Mouse (Mus musculus): ENCODE data around the gene Pafah2. TPM values are rescaled to one million over a fixed set of nuclear protein-coding genes. Genes with fewer than 3 reads are reported as not detected.
"Not testable (repeated sequence)": the region's sequence is repeated elsewhere in the genome, so short reads cannot be mapped to it uniquely, and the experiment has no call there.

Pafah2 gene
- polyA plus RNA-seq, 2 experiments, result 4.3 to 5.4 TPM

DNA sequence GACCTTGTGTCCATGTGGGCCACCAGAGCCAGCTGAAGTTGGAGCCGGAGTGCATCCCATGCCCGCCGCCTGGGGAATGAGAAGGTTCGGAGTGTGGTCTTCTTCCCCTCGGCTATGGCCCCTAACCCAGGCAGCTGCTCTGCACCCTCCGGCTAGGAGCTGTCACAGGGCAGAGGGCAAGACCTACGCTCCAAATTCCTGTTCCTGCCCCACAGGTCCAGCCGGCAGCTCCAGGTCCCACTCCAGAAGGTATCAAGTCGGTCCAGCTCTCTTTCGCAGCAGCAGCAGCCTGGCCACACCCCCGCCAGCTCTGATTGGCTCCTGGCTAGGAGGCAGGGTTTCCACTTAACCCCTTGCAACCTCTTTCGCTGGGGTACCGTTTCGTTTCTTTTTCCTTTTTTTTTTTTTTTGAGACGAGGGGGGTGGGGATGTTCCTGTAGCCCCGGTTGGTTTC is 23.8 kb upstream of the Pafah2 start:
- no peak for ATAC-seq (ENCODE audit: insufficient read depth)
- Histone ChIP-seq H3K27me3 (ENCODE audit: control insufficient read depth, insufficient read depth, low read length) (peaks cover 26% of the 10 kb centered on the region), H3K36me3 (replicated peaks; ENCODE audit: control insufficient read depth, insufficient read depth, low read depth) (no peaks in the 10 kb centered on the region)

DNA sequence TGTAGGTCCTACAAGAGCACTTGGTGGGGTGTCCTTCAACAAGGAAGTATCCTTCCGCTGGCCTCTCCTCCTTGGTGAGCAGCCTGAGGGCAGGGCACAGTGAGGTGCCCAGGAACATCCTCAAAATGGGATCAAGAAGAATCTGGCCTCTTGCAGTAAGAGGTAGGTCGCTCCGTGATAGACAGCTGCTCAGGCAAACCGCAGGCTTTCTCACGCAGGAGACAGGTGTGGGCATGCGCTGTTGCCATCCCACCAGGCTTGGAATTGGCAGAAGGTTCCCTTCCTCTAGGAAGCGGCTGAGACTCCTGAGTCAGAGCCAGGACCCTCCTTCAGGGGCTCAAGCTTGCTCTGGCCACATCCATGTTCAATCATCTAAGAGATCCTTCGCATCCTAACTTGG is 22.8 kb upstream of the Pafah2 start:
- ATAC-seq (ENCODE audit: insufficient read depth) (no peak), DNase-seq (ENCODE audit: low read depth in 3 of 3, low spot score in 3 of 3) (no peak)
- Histone ChIP-seq H3K4me3 (ENCODE audit: insufficient read depth in 1 of 2, low read depth in 2 of 2, low read length in 2 of 2) (no peak overlapping the region), H3K36me3 (replicated peaks; ENCODE audit: control insufficient read depth, insufficient read depth, low read depth) (no peaks in the 10 kb centered on the region), H3K4me1 (replicated peaks; ENCODE audit: control insufficient read depth in 2 of 2, insufficient read depth in 2 of 2, low read length in 1 of 2) (no peaks in the 10 kb centered on the region), H3K9me3 (ENCODE audit: control insufficient read depth, low read length) (no peaks in the 10 kb centered on the region), H3K27me3 (ENCODE audit: control insufficient read depth, insufficient read depth, low read length) (peaks cover 26% of the 10 kb centered on the region), H3K9ac (replicated peaks) (no peak overlapping the region), H3K27ac (no peak overlapping the region), H3K4me2 (ENCODE audit: low read depth) (no peak overlapping the region)
- WGBS (ENCODE audit: insufficient replicate concordance), result 74% methylated on average over 8 of the region's 8 CpGs
- no peak for TF ChIP-seq EP300 (IDR thresholded peaks at IDR 0.05; ENCODE audit: low read depth)

More for the DNA sequence above, 23.8 kb upstream of the Pafah2 start:
- DNase-seq (ENCODE audit: low read depth in 3 of 3, low spot score in 3 of 3), result peak in 1 of 3 experiments; percentile 33
- WGBS (ENCODE audit: insufficient replicate concordance), result 1% methylated on average over 16 of the region's 16 CpGs
- H3K4me1 ChIP-seq (replicated peaks; ENCODE audit: control insufficient read depth in 2 of 2, insufficient read depth in 2 of 2, low read length in 1 of 2), result no peaks in the 10 kb centered on the region
- peak overlapping the region; percentile 38 to 47 for H3K4me3 ChIP-seq (ENCODE audit: insufficient read depth in 1 of 2, low read depth in 2 of 2, low read length in 2 of 2)
- TF ChIP-seq CTCF (IDR thresholded peaks at IDR 0.05; ENCODE audit: low read depth), result no peak
- no peak for TF ChIP-seq EP300 (IDR thresholded peaks at IDR 0.05; ENCODE audit: low read depth)
- no peaks in the 10 kb centered on the region for H3K9me3 ChIP-seq (ENCODE audit: control insufficient read depth, low read length)
- no peak overlapping the region for H3K27ac ChIP-seq
- peak overlapping the region; percentile 52 for H3K4me2 ChIP-seq (ENCODE audit: low read depth)
- H3K9ac ChIP-seq (replicated peaks), result no peak overlapping the region

DNA sequence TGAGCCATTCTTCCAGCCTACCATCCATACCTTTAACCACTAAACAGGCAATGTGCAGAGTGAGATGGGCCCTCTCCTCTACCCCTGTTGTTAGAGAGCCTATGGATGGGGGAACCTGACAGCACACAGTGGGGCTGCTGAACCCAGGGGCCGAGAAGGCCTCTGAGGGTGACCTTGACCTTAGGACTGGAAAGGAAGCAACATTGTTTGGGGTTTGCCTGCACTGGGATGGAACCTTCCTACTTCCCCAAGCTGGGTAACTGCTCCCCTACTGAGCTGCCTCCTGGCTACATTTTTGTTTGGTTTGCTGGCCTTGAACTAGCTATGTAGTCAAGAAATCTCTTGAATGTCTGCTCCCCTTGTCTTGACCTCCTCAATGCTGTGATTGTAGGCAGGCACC is 21.8 kb upstream of the Pafah2 start:
- no peak overlapping the region for H3K9ac ChIP-seq (replicated peaks)
- no peaks in the 10 kb centered on the region for H3K4me1 ChIP-seq (replicated peaks; ENCODE audit: control insufficient read depth in 2 of 2, insufficient read depth in 2 of 2, low read length in 1 of 2)
- H3K4me3 ChIP-seq (ENCODE audit: insufficient read depth in 1 of 2, low read depth in 2 of 2, low read length in 2 of 2), result no peak overlapping the region
- H3K36me3 ChIP-seq (replicated peaks; ENCODE audit: control insufficient read depth, insufficient read depth, low read depth), result no peaks in the 10 kb centered on the region
- H3K9me3 ChIP-seq (ENCODE audit: control insufficient read depth, low read length), result no peaks in the 10 kb centered on the region
- TF ChIP-seq CTCF (IDR thresholded peaks at IDR 0.05; ENCODE audit: low read depth) (no peak), EP300 (IDR thresholded peaks at IDR 0.05; ENCODE audit: low read depth) (no peak)
- no peak overlapping the region for H3K4me2 ChIP-seq (ENCODE audit: low read depth)
- no peak overlapping the region for H3K27ac ChIP-seq
- 17% methylated on average over 1 of the region's 1 CpGs for WGBS (ENCODE audit: insufficient replicate concordance)
- DNase-seq (ENCODE audit: low read depth in 3 of 3, low spot score in 3 of 3) (no peak), ATAC-seq (ENCODE audit: insufficient read depth) (no peak)
- H3K27me3 ChIP-seq (ENCODE audit: control insufficient read depth, insufficient read depth, low read length), result peaks cover 26% of the 10 kb centered on the region

DNA sequence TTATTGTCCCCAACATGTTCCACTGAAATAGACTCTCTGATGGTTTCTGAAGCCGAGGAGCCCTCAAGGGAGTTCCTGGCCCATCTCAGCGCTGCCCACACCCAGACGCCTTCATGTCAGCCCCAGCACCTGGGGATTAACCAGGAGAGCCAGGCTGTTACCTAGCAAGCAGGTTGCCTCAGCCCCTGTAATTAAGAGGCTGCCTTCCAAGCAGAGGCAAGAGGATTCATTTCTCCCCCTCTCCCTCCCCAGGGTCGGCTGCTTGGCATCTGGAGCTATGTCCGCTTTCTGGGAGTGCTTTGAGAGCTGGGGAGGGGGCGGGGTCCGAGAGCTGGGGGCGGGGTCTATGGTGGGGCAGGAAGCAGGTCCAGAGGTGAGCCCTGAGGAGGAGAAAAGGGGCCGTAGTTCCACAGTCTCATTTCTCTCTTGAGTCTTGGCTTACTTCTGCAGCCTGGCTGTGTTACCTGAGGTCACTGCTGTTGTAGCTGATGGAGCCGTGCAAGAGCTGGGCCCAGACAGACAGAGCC is 18.0 kb upstream of the Pafah2 start:
- H3K27me3 ChIP-seq (ENCODE audit: control insufficient read depth, insufficient read depth, low read length), result peaks cover 1% of the 10 kb centered on the region; the same call in 1 of the 2 replicates
- H3K9me3 ChIP-seq (ENCODE audit: control insufficient read depth, low read length), result no peaks in the 10 kb centered on the region
- 35% methylated on average over 10 of the region's 10 CpGs for WGBS (ENCODE audit: insufficient replicate concordance)
- no peaks in the 10 kb centered on the region for H3K36me3 ChIP-seq (replicated peaks; ENCODE audit: control insufficient read depth, insufficient read depth, low read depth)
- no peak for TF ChIP-seq EP300 (IDR thresholded peaks at IDR 0.05; ENCODE audit: low read depth)
- no peak for TF ChIP-seq CTCF (IDR thresholded peaks at IDR 0.05; ENCODE audit: low read depth)
- ATAC-seq (ENCODE audit: insufficient read depth) (no peak), DNase-seq (ENCODE audit: low read depth in 3 of 3, low spot score in 3 of 3) (no peak)
- H3K4me2 ChIP-seq (ENCODE audit: low read depth), result no peak overlapping the region
- H3K9ac ChIP-seq (replicated peaks), result no peak overlapping the region
- H3K27ac ChIP-seq, result no peak overlapping the region
- H3K4me3 ChIP-seq (ENCODE audit: insufficient read depth in 1 of 2, low read depth in 2 of 2, low read length in 2 of 2), result no peak overlapping the region
- no peaks in the 10 kb centered on the region for H3K4me1 ChIP-seq (replicated peaks; ENCODE audit: control insufficient read depth in 2 of 2, insufficient read depth in 2 of 2, low read length in 1 of 2)

DNA sequence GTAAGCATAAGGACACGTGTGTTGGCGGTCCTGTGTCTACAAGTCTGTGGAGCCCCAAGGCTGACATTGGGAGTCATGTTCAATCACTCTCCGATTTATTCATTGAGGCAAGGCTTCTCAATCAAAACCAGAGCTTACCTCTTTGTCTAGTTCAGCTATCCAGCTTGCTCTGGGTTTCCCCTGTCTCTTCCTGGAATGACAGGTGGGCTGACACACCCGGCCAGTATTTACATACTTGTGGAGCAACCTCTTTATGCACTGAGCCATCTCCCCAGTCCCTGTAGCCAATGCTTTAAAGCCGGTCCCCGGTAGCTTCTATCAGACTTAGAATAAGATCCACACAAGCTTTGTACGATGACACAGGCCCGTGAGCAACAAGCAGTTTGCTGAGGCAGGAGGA is 16.6 kb upstream of the Pafah2 start:
- DNase-seq (ENCODE audit: low read depth in 3 of 3, low spot score in 3 of 3) (no peak), ATAC-seq (ENCODE audit: insufficient read depth) (no peak)
- no peak overlapping the region for H3K4me3 ChIP-seq (ENCODE audit: insufficient read depth in 1 of 2, low read depth in 2 of 2, low read length in 2 of 2)
- no peak overlapping the region for H3K4me2 ChIP-seq (ENCODE audit: low read depth)
- H3K9me3 ChIP-seq (ENCODE audit: control insufficient read depth, low read length), result no peaks in the 10 kb centered on the region
- TF ChIP-seq EP300 (IDR thresholded peaks at IDR 0.05; ENCODE audit: low read depth) (no peak), CTCF (IDR thresholded peaks at IDR 0.05; ENCODE audit: low read depth) (no peak)
- H3K9ac ChIP-seq (replicated peaks), result no peak overlapping the region
- no peak overlapping the region for H3K27ac ChIP-seq
- no peaks in the 10 kb centered on the region for H3K36me3 ChIP-seq (replicated peaks; ENCODE audit: control insufficient read depth, insufficient read depth, low read depth)
- H3K27me3 ChIP-seq (ENCODE audit: control insufficient read depth, insufficient read depth, low read length), result no peaks in the 10 kb centered on the region
- WGBS (ENCODE audit: insufficient replicate concordance), result 76% methylated on average over 8 of the region's 8 CpGs
- H3K4me1 ChIP-seq (replicated peaks; ENCODE audit: control insufficient read depth in 2 of 2, insufficient read depth in 2 of 2, low read length in 1 of 2), result no peaks in the 10 kb centered on the region

DNA sequence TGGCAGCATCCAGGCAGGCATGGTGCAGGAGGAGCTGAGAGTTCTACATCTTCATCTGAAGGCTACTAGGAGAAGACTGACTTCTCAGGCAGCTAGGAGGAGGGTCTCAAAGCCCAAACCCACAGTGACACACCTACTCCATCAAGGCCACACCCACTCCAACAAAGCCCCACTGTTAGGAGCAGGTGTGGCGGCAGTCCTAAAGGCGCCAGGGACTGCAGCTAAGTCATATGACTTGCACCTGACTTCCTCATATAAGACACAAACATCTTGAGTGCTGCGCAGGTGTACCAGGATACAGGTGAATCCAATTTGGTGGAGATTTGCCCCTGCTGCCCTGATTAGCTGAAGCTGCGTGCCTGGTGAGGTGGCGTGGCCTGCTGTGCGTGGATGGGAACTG is 12.4 kb upstream of the Pafah2 start, which contains the start of gene Extl1:
Gene Extl1 (minus strand): TSS at position 101 of the 400 bp plus-strand sequence.
- H3K9ac ChIP-seq (replicated peaks); ATAC-seq (ENCODE audit: insufficient read depth); H3K27me3 ChIP-seq (ENCODE audit: control insufficient read depth, insufficient read depth, low read length); H3K9me3 ChIP-seq (ENCODE audit: control insufficient read depth, low read length); H3K27ac ChIP-seq; H3K4me2 ChIP-seq (ENCODE audit: low read depth); H3K4me3 ChIP-seq (ENCODE audit: insufficient read depth in 1 of 2, low read depth in 2 of 2, low read length in 2 of 2); H3K4me1 ChIP-seq (replicated peaks; ENCODE audit: control insufficient read depth in 2 of 2, insufficient read depth in 2 of 2, low read length in 1 of 2); DNase-seq (ENCODE audit: low read depth in 3 of 3, low spot score in 3 of 3); H3K36me3 ChIP-seq (replicated peaks; ENCODE audit: control insufficient read depth, insufficient read depth, low read depth): not testable (repeated sequence)
- 80% methylated on average over 2 of the region's 6 CpGs for WGBS (ENCODE audit: insufficient replicate concordance)

All from liver, embryonic 14.5 days (tissue).